Mouse (Mus musculus) spleen, adult 18-20 months (tissue): Measurements from ENCODE around the gene BC004004.
"Not testable (repeated sequence)": the region's sequence is repeated elsewhere in the genome, so short reads cannot be mapped to it uniquely, and the experiment has no call there.

Source experiments
- DNase-seq, 2 experiments: peaks; one replicate each; pipeline ENCODE4 v3.0.0; 2022; ENCODE audit warnings: mixed read lengths in 2 of 2

Gene BC004004

DNA sequence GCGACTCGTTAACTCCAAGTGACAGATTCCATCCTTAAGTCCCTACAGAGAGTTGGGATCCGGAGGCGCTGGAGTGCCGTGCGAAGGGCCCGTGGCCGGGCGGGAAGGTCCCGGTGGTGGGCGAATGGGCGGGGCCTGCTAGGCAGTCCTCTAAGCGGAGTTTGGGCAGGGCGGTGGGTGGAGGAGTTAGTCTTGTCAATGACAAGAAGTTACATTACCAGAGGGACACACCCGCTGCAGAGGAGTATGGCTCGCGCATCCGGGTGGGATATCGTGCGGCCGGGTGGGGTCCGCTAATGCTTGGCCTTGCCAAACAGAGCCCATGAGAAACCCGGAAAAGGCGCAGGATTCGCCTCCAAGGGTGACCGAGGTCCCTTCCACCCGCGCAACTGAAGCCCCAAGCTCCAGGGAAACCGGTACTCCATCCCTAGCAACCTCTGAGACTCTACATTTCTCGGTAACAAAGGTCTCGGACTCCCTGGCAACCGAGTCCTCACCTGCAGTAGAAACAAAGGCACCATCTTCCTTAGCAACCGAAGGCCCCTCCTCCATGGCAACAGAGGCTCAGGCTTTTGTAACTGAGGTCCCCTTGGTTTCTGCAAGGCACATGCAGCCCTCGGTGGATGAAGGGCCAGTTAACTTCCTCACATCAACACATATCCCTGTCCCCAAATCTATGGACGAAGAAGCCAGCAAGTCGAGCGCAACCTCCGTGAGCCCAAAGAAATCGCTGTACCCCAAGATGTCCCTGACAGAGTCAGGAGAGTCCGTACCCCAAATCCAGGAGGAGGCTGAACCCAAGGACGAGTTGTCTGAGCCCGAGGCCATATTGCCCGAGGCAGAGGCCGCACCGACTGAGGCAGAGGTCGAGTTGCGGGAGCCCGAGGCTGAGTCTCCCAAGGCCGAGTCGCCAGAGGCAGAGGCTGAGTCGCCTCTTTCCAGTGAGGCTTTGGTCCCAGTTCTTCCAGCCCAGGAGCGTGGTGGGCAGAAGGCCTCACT, 58.2 kb downstream of the BC004004 start:
- DNase-seq: no peak

DNA sequence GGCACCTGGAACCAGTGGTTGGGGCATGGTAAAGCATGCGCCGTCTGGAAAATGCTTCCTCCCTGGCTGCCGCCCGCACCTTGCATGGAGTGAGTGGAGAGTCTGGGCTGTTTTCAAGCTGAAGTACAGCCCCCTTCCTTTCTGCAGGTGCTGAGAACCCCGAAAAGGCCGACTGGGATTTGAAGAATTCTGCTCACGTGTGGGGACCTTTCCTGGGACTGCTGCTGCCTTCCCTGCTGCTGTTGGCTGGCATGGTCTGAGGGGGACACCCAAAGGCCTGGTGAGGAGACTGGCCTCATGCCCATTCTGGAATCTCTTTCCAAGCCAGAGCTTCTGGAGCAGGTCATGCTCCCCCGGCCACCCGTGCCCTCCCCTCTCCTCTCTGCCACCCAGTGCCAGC, 59.1 kb downstream of the BC004004 start:
- no peak for DNase-seq

DNA sequence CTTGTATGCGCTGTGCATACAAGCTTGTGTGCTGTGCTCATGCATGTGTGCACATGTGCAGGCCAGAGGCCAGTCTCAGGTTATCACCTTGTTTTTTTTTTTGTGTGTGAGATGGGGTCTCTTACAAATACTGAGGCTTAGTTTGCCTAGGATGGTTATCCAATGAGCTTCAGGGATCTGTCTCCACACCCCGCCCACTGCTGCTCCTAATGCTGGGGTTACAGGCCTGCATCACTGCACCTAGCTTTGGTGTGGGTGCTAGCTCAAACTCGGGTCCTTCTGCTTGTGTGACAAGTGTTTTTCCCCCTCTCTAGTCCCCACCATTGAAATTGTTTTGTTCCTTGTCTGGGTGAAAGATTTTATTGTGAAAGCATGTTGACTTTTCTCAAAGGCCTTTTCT, 61.6 kb downstream of the BC004004 start:
- DNase-seq: no peak

DNA sequence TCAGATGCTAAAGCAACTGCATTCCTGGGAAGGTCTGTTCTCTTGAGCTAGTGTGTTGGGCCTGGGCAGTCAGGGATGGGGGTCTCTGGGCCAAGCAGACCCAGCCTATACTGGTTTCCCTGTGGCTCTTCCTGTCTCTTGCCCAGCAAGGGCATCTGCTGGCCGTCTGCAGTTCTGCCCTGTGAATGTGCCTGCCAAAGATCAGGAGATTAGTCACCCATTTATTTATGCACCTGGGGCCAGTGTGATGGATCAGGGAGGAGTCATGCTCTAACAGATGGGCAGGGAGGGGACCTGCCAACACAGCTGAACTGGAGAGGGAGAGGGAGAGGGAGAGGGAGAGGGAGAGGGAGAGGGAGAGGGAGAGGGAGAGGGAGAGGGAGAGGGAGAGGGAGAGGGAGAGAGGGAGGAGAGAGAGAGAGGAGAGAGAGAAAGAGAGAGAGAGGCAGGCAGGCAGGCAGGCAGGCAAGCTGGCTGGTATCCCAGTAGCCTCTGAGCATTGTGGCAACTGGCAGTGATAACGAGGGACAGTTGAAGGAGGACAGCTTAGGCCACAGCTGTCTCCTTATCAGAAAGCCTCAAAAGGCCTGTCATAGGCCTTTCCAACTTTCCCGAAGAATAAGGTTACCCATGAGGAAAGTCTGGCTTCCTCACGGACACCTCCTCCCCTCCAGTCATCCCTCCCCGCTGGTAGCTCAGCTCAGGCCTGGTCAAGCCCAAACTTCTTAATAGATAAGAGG, 62.3 kb downstream of the BC004004 start:
- DNase-seq: no peak

DNA sequence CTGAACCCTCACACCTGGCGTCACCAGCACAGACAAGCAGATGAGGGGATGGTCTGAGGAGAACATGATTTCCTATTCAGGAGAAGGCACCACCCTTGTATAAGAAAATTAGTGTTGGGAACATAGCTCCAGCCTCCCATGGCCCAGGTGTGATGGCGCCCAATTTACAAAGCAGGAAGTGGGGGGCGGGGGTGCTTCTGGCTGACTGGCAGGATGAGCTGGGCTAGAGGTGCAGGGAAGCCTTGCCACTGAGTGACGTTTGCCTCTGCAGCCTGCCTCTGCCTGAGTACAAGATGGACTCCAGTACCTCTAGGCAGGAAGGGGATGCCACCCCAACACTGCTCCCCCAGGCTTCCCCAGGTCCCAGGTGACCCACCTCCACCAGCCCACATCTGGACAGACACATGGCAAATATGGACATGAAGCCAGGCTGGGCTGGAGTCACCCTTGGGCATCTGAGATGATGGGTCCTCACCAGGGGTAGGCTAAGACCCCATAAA, 63.6 kb downstream of the BC004004 start:
- DNase-seq: no peak

DNA sequence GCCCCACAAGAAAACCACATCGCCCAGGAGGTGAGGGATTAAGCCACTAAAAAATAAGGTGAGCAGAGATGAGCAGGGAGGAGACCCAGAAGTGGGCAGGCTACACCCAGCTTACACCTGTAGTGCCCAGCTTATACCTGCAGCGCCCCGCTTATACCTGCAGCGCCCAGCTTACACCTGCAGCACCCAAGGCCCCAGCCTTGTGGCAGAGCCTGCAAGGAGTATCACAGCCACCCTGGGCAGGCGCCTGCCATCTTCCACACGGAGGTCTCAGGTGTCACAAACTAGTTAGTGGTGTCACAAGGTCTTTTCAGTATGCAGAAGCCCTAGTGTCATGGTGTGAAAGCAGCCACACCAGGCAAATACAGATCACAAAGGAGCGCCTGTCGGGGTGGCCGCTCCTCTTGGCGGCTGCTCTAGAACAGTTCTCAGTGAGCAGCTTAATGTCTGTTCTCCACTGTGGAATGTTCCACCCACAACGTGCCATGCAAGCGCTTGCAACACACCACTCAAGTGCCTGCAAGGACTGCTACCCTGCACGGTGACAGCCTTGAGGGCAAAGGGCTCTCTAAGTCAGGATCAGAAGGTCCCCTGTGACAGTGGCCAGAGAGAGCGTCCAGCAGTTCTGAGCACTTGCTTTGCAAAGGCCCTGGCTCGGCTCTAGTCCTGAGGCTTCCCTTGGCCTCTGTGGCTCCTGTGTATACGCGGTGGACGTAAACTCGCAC, 67.8 kb downstream of the BC004004 start:
- DNase-seq: no peak

DNA sequence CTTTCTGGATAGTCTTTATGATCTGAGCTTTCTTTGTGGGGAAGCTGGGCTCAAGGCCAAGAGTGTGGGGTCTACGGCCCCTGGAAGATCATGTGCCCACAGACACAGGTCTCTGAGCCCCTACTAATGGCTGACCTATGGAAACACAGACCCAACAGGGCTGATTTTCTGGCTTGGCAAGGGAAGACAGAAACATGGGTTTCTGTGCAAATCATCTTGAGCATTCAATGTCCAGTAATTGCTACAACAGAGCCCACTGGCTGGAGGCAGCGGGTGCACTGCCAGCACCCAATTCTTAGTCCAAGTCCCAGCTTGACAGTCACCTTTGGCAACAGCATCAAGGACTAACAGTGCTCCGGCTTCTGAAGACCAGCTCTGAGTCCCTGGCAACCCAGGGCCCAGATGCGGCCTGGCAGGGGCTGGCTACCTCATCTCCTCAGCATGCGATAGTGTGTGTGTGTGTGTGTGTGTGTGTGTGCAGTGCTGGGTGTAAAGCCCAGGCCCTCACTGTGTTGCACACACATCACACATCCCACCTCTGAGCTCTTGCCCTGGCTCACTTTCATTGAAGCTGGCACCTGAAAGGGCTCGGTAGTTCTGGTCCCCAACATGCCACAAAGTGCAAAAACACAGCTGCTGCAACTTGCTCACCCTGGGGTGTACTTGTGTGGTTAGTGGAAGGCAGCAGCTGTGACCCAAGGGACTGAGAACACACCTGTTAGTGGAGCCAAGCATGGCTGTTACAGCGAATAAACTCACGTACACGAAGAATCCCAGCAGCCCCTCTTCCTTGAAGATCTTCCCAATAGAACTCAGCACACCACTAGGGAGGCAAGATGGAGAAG, 69.6 kb downstream of the BC004004 start:
- no peak for DNase-seq

DNA sequence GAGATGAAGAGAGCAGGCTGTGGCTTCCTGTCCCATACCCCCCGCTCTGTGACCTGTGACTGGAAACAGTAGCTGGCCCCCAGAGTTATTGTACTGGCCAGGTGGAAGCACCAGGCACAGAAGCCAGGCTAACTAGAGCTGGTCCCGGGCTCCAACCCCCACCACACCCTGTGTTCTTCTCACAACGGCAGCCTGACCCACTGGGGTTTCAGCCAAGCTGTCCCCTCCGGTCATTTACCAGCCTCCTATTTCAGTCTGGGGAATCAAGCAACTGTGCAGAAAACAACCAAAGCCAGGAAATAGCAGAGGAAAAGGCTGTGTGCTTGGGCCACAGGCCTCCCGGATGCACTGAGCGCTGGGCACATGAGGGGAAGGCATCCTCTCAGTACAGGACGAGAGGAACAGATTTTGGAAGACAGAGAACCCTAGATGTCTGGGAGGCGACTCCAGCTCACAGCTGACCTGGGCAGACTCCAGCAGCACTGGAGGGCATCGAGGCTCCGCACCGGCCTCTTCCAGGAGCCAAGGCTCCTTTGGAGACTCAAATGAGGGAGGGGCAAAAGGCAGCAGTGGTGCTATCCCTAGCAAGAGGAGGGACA, 70.7 kb downstream of the BC004004 start:
- no peak for DNase-seq

DNA sequence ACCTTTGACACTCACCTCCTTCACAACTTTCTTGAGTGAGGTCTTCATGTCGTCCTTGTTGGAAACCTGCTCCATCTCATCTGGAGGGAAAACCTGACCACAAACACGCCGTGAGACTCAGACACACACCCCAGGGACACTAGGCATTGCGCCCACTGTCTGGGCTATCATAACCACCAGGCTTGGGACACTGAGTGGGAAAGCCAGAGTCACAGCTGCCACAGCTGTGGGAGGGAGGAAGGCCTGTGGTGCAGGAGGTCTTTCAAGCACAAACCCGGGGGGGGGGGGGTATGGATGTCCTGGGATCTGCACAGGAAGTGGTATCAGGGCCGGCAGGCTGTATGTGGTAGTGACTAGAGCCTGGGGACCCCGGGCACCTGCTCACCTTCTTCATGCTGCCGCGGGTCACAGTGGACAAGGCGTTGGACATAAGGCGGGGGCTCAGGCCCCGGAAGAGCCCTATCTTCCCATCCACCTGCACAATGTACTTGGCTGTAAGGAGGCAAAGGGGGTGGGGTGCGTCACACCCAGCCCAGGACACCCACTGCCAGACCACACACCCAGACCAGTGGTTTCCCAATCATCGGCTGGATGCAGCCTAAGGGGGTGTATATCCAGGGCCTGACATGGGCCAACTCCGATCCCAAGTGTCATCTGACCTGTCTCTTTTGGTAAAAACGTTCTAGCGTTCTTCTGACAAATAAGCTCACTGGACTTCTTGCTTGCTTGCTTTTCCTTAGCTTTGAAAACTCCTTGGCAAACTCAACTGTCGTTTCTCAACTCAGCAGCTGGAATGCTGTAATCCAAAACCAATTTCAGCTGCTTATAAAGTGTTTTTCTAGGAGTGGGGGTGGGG, 72.0 kb downstream of the BC004004 start:
- DNase-seq: no peak

DNA sequence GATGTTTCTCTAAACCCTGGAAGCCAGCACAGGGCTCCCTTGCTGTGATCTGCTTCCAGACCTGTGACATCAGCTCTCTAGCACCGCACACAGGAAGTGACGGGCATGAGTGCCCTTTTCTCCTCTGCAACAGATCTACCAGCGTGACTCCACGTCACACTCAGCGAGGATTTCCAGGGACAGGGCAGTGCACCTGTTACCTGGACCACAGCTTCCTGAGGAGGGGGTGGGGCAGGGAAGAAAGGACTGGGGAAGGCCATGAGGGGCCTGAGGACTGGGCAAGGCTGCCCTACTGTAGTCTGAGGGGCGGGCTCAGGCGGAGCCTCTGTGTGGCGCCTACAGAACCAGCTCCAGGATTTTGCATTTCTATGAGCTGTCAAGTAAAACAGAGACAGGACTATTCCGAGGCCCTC, 73.0 kb downstream of the BC004004 start:
- peak in 1 of 2 experiments; percentile 32 for DNase-seq

DNA sequence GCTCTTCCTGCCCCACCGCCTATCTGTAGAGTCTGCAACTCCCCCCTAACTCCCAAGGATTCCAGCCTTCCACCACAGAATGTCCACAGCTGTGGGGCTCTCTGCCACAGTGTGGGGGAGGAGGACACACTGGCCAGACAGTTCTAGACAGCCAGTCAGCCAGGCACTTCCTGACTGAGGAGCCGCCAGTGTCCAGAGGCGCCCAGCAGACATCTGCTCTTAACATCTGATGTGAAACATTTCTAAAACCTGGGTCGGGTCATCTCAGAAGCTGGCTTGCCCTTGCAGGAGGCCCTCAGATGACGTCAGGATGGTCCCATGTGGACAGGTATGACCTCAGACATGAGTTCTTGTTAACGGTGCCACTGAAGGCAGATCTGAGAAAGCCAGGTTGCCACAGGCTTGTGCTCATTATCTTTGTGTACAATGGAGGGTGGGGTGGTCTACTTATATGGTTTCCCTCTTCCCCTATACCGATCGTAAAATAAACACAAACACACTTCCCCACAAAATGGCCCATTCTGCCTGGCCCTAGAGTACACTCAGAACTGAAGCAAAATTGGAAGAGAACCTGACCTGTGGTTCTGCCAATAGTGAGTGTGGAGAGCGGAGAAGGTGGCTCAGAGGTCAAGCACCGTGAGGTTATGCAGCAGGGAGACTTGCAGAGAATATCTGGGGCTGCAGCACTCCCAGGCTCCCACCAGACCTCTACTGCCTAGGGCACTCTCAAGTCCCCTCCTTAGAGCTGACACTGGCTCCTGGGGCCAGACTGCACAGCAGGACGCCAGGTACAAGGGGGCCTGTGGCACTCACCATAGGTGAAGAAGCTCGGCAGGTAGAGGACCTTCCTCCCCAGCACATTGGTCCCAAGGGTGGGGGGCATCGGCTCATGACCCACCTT, 73.7 kb downstream of the BC004004 start:
- DNase-seq: no peak

DNA sequence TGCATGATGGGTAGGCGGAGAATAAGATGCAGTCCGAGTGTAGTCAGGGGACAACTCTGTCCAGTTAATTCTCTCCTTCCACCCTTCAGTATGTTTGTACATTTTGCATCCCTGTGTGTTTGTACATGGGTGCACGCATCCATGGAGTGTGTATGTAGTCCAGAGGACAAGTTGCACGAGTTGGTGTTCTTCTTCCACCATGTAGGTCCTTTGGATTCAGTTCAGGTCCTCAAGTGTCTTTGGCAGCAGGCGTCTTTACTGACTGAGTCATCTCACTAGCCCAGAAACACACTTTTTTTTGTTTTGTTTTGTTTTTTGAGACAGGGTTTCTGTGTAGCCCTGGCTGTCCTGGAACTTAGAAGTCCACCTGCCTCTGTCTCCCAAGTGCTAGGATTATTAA, 74.7 kb downstream of the BC004004 start:
- DNase-seq: no peak

DNA sequence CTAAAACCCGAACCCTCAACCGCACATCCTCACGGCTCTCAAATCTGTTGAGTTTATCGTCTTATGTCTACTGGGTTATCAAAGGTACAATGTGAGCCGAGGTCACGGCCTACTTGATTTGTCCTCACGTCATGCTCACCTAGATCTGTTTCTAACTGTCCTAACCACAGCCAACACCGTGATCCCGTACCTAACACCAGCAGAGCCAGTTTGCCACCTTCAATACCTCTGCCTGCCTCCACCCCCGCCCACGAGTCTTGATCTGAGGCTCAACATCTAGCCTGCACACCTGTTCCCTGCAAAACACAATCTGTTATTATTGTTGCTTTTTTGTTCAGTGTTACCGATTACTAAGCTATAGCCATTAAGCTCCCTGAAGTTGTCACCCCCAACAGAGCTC, 76.7 kb downstream of the BC004004 start:
- DNase-seq: no peak

DNA sequence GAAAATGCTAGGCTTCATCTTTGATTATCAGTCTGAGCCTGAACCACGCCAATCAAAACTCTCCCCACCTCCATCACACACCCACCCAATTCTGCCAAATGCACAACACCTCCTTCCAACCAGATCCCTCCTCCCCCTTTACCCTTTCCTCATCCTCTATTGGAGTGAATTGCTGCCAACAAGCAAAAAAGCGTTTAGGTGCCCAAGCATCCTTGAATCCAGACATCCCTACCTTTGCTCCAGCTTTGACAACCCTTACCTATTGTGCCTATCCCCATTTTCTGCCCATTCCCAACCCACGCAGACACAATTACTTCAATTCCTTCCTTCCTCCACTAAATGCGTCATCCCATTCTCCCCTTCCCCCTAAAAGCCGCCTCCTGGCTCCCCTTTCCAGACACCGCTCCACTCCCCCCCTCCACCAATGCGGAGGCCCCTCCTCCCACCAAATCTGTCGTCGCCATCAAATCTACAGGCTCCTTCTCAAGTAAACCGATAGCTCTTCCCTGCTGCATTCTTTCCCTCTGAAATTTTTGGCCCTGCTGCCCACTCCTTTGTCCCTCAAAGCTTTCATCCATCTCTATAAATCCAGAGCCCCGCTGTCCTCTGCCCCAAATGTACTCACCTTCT, 78.0 kb downstream of the BC004004 start:
- DNase-seq: no peak

DNA sequence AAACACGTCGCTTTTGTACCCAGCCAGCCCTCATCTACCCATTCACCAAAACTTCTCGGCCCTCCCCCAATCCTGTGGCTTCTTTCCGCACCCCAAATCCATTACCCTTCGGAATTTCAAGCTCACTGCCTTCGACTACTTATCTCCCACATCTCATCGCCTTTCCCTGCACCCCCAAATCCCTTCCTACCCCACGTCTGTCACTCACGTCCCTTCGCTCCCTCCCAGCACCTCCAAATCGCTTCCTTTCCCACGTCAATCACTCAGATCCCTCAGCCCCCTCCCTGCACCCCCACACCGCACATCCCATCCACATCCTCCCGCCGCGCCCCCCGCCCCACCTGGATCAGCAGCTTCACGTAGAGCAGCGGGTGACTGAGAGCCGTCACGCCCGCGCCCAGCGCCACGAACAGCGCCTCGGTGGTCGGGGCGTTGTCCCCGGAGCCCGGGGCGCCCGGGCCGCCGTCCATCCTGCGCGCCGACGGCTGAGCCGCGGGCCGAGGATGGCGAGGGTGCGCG, 78.6 kb downstream of the BC004004 start:
- no peak for DNase-seq

DNA sequence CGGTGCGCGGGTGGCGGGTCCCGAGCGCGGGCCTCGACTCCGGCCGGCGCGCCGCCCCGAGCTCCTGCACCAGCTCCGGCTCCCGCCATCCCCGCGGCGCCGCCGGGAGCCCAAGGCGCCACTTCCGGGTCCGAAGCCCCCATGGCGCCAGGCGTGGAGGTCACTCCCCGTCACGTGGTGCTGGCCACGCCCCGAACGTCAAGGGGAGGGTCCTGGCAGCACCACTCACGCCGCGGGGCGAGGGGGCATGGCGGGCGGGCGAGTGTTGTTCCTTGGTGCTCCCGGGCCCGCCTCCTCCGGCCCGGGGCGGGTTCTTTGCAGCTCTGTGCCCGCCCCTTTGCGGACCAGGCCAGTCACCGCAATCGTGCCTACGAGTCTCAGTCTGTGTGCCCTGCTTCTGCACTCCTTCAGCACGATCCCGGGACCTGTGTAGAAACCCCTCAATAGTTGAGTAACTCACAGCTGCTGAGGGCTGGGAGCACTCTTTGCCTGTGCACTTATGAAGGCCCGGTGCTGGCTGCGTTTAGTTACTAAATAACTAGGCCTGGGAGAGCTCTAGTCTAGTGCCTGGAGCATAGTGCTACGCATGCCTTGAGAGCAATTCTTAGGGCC, 79.2 kb downstream of the BC004004 start, which contains the start of gene Mtch1:
Gene Mtch1, minus strand, starts transcription at position 290 of the 612 bp plus-strand sequence.
- peak; percentile 100 for DNase-seq

DNA sequence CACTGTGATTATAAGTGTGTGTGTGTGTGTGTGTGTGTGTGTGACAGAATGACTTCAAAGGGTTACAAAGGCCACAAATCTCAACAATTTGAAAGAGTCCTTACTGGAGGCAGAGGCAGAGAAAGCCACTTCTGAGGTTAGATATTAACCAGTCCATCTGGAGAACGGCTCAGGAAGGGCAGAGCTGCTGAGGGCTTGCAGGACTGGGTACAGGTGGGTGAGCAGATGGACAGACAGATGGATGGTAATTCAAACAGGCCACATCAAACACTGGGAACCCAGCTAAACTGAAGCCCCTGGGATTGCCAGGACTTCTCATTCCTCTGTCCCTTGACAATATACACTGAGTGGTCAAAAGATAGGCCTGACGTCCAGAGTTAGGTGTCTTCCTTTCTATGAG, 80.4 kb downstream of the BC004004 start:
- no peak for DNase-seq

DNA sequence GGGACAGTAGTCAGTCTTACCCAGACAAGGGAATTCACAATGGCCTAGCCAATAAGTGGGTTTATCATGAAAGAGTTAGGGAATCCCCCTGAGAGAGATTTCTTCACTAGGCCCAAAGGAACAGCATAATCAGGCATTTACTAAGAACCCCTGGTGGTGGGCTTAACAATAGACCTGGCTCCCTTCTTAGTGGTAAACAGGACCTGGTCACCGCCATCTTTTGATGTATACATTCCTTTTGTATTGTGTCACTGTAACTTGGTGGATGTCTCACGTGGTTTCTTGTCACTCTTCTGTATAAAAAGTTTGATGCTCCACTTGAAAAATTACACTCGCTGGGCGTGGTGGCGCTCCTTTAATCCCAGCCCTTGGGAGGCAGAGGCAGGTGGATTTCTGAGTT, 82.5 kb downstream of the BC004004 start:
- not testable (repeated sequence) for DNase-seq
